Mouse (Mus musculus) kidney, adult 8-10 months (tissue): ENCODE results near the gene Itm2c.
A peak's percentile ranks its signal among the peaks of the same experiment; 100 is the strongest.

Experiments used
- DNase-seq, 2 experiments: peaks; one replicate each; pipeline ENCODE4 v3.0.0; 2022

The Itm2c gene

GRCm38 (mm10) chr1:85894231-85894747 is at the start of gene Itm2c:
Gene Itm2c, plus strand, starts transcription at chr1:85894281.
- DNase-seq, result peak; percentile 79 to 88

GRCm38 (mm10) chr1:85844981-85845380 is 49.1 kb upstream of the Itm2c start:
- DNase-seq, result no peak

GRCm38 (mm10) chr1:85845476-85845875 is 48.6 kb upstream of the Itm2c start:
- DNase-seq, result no peak

- no peak for DNase-seq
Measured at GRCm38 (mm10) chr1:85849016-85849415, 45.1 kb upstream of the Itm2c start.

GRCm38 (mm10) chr1:85850851-85851250 is 43.2 kb upstream of the Itm2c start:
- DNase-seq, result no peak

- DNase-seq, result peak; percentile 38 to 76
Measured at GRCm38 (mm10) chr1:85852996-85853689, 40.9 kb upstream of the Itm2c start.

- DNase-seq, result no peak
Measured at GRCm38 (mm10) chr1:85853865-85854264, 40.2 kb upstream of the Itm2c start.

- no peak for DNase-seq
Measured at GRCm38 (mm10) chr1:85854475-85854874, 39.6 kb upstream of the Itm2c start.

GRCm38 (mm10) chr1:85856266-85856665 is 37.8 kb upstream of the Itm2c start:
- no peak for DNase-seq

- no peak for DNase-seq
Measured at GRCm38 (mm10) chr1:85857261-85857754, 36.8 kb upstream of the Itm2c start.

GRCm38 (mm10) chr1:85864383-85864782 is 29.7 kb upstream of the Itm2c start:
- no peak for DNase-seq

GRCm38 (mm10) chr1:85870001-85870400 is 24.1 kb upstream of the Itm2c start:
- DNase-seq, result no peak

- DNase-seq, result no peak
Measured at GRCm38 (mm10) chr1:85870546-85870945, 23.5 kb upstream of the Itm2c start.

- DNase-seq, result no peak
Measured at GRCm38 (mm10) chr1:85882003-85882402, 12.1 kb upstream of the Itm2c start.

- no peak for DNase-seq
Measured at GRCm38 (mm10) chr1:85887221-85887620, 6.9 kb upstream of the Itm2c start.

GRCm38 (mm10) chr1:85894748-85895360 is 773 bp downstream of the Itm2c start:
- peak in 1 of 2 experiments; percentile 13 for DNase-seq

- DNase-seq, result peak; percentile 45 to 54
Measured at GRCm38 (mm10) chr1:85895391-85895837, 1.3 kb downstream of the Itm2c start.

GRCm38 (mm10) chr1:85896110-85896509 is 2.0 kb downstream of the Itm2c start:
- DNase-seq, result no peak

GRCm38 (mm10) chr1:85896781-85897700 is 3.0 kb downstream of the Itm2c start:
- no peak for DNase-seq

GRCm38 (mm10) chr1:85897901-85898760 is 4.0 kb downstream of the Itm2c start:
- DNase-seq, result no peak

GRCm38 (mm10) chr1:85898761-85899387 is 4.8 kb downstream of the Itm2c start:
- no peak for DNase-seq

GRCm38 (mm10) chr1:85899388-85899761 is 5.3 kb downstream of the Itm2c start:
- no peak for DNase-seq
